Mouse (Mus musculus): Measurements from ENCODE around the gene Rheb. TPM values are rescaled to one million over a fixed set of nuclear protein-coding genes. Genes with fewer than 3 reads are reported as not detected.

The Rheb gene
- polyA plus RNA-seq, 1 experiment from 2014 or later = 156 TPM

- Histone ChIP-seq H3K27me3 (ENCODE audit: insufficient read depth, poor library complexity, severe bottlenecking) (no peaks in the 10 kb centered on the region), H3K4me3 (no peak overlapping the region), H3K27ac (no peak overlapping the region), H3K9me3 (no peaks in the 10 kb centered on the region), H3K4me1 (replicated peaks) (no peaks in the 10 kb centered on the region), H3K36me3 (peaks cover 86% of the 10 kb centered on the region)
- 92% methylated on average over 8 of the region's 8 CpGs for WGBS
- DNase-seq (ENCODE audit: low spot score) = no peak
These were observed 37.8 kb downstream of the Rheb start for GRCm38 (mm10) chr5:24804661-24805060.

GRCm38 (mm10) chr5:24801841-24802624, 40.4 kb downstream of the Rheb start:
- Histone ChIP-seq H3K27ac (no peak overlapping the region), H3K4me1 (replicated peaks) (no peaks in the 10 kb centered on the region), H3K4me3 (no peak overlapping the region), H3K27me3 (ENCODE audit: insufficient read depth, poor library complexity, severe bottlenecking) (no peaks in the 10 kb centered on the region), H3K36me3 (peaks cover 62% of the 10 kb centered on the region), H3K9me3 (no peaks in the 10 kb centered on the region)
- no peak for DNase-seq (ENCODE audit: low spot score)
- WGBS = 77% methylated on average over 6 of the region's 6 CpGs

GRCm38 (mm10) chr5:24800416-24800815, 42.0 kb downstream of the Rheb start:
- no peak for DNase-seq (ENCODE audit: low spot score)
- no peaks in the 10 kb centered on the region for H3K4me1 ChIP-seq (replicated peaks)

GRCm38 (mm10) chr5:24798639-24799038, 43.8 kb downstream of the Rheb start:
- Histone ChIP-seq H3K4me3 (no peak overlapping the region), H3K4me1 (replicated peaks) (no peaks in the 10 kb centered on the region), H3K27me3 (ENCODE audit: insufficient read depth, poor library complexity, severe bottlenecking) (no peaks in the 10 kb centered on the region), H3K27ac (no peak overlapping the region), H3K36me3 (peaks cover 28% of the 10 kb centered on the region), H3K9me3 (no peaks in the 10 kb centered on the region)
- WGBS = 85% methylated on average over 10 of the region's 10 CpGs
- DNase-seq (ENCODE audit: low spot score) = no peak

More at GRCm38 (mm10) chr5:24800416-24800815, 42.0 kb downstream of the Rheb start:
- no peaks in the 10 kb centered on the region for H3K9me3 ChIP-seq
- H3K27me3 ChIP-seq (ENCODE audit: insufficient read depth, poor library complexity, severe bottlenecking) = no peaks in the 10 kb centered on the region
- H3K4me3 ChIP-seq = no peak overlapping the region
- H3K36me3 ChIP-seq = peaks cover 45% of the 10 kb centered on the region
- no peak overlapping the region for H3K27ac ChIP-seq

GRCm38 (mm10) chr5:24797858-24798257, 44.6 kb downstream of the Rheb start:
- WGBS = 64% methylated on average over 7 of the region's 7 CpGs
- no peaks in the 10 kb centered on the region for H3K4me1 ChIP-seq (replicated peaks)
- H3K27me3 ChIP-seq (ENCODE audit: insufficient read depth, poor library complexity, severe bottlenecking) = no peaks in the 10 kb centered on the region
- no peaks in the 10 kb centered on the region for H3K9me3 ChIP-seq
- no peak for DNase-seq (ENCODE audit: low spot score)
- no peak overlapping the region for H3K27ac ChIP-seq
- H3K36me3 ChIP-seq = peaks cover 20% of the 10 kb centered on the region
- no peak overlapping the region for H3K4me3 ChIP-seq

GRCm38 (mm10) chr5:24792961-24793360, 49.5 kb downstream of the Rheb start:
- Histone ChIP-seq H3K36me3 (no peaks in the 10 kb centered on the region), H3K27me3 (ENCODE audit: insufficient read depth, poor library complexity, severe bottlenecking) (no peaks in the 10 kb centered on the region), H3K4me1 (replicated peaks) (no peaks in the 10 kb centered on the region), H3K9me3 (no peaks in the 10 kb centered on the region), H3K27ac (no peak overlapping the region), H3K4me3 (no peak overlapping the region)
- DNase-seq (ENCODE audit: low spot score) = no peak
- 71% methylated on average over 7 of the region's 7 CpGs for WGBS

- Histone ChIP-seq H3K9me3 (peaks cover 5% of the 10 kb centered on the region; the same call in 1 of the 2 replicates), H3K4me1 (replicated peaks) (peaks cover 16% of the 10 kb centered on the region), H3K4me3 (no peak overlapping the region), H3K27me3 (ENCODE audit: insufficient read depth, poor library complexity, severe bottlenecking) (peaks cover 22% of the 10 kb centered on the region), H3K27ac (no peak overlapping the region), H3K36me3 (no peaks in the 10 kb centered on the region)
- DNase-seq (ENCODE audit: low spot score) = no peak
- 84% methylated on average over 4 of the region's 4 CpGs for WGBS
These were observed 59.5 kb downstream of the Rheb start for GRCm38 (mm10) chr5:24782957-24783356.

GRCm38 (mm10) chr5:24781048-24781447, 61.4 kb downstream of the Rheb start:
- peaks cover 17% of the 10 kb centered on the region for H3K4me1 ChIP-seq (replicated peaks)
- WGBS = 12% methylated on average over 5 of the region's 5 CpGs
- DNase-seq (ENCODE audit: low spot score) = no peak

GRCm38 (mm10) chr5:24779881-24780512, 62.4 kb downstream of the Rheb start:
- DNase-seq (ENCODE audit: low spot score) = peak; percentile 18
- Histone ChIP-seq H3K36me3 (no peaks in the 10 kb centered on the region), H3K9me3 (peaks cover 8% of the 10 kb centered on the region; the same call in 1 of the 2 replicates), H3K4me3 (no peak overlapping the region), H3K27me3 (ENCODE audit: insufficient read depth, poor library complexity, severe bottlenecking) (peaks cover 23% of the 10 kb centered on the region), H3K4me1 (replicated peaks) (peaks cover 17% of the 10 kb centered on the region), H3K27ac (no peak overlapping the region)
- WGBS = 44% methylated on average over 15 of the region's 15 CpGs

More at GRCm38 (mm10) chr5:24781048-24781447, 61.4 kb downstream of the Rheb start:
- Histone ChIP-seq H3K9me3 (peaks cover 5% of the 10 kb centered on the region; the same call in 1 of the 2 replicates), H3K27ac (no peak overlapping the region), H3K4me3 (no peak overlapping the region), H3K36me3 (no peaks in the 10 kb centered on the region), H3K27me3 (ENCODE audit: insufficient read depth, poor library complexity, severe bottlenecking) (peaks cover 23% of the 10 kb centered on the region)

- no peak for DNase-seq (ENCODE audit: low spot score)
- H3K27ac ChIP-seq = no peak overlapping the region
- no peaks in the 10 kb centered on the region for H3K36me3 ChIP-seq
- H3K4me3 ChIP-seq = no peak overlapping the region
- peaks cover 8% of the 10 kb centered on the region; the same call in 1 of the 2 replicates for H3K9me3 ChIP-seq
- H3K4me1 ChIP-seq (replicated peaks) = peaks cover 17% of the 10 kb centered on the region
- peaks cover 23% of the 10 kb centered on the region for H3K27me3 ChIP-seq (ENCODE audit: insufficient read depth, poor library complexity, severe bottlenecking)
These were observed 63.1 kb downstream of the Rheb start for GRCm38 (mm10) chr5:24779321-24779720.

GRCm38 (mm10) chr5:24778843-24779140, 63.6 kb downstream of the Rheb start:
- 36% methylated on average over 13 of the region's 13 CpGs for WGBS
- no peak for DNase-seq (ENCODE audit: low spot score)
- Histone ChIP-seq H3K4me1 (replicated peaks) (peaks cover 17% of the 10 kb centered on the region), H3K4me3 (peak overlapping the region; percentile 40), H3K27ac (peak overlapping the region; percentile 67; the same call in 1 of the 2 replicates), H3K9me3 (peaks cover 9% of the 10 kb centered on the region; the same call in 1 of the 2 replicates), H3K36me3 (no peaks in the 10 kb centered on the region), H3K27me3 (ENCODE audit: insufficient read depth, poor library complexity, severe bottlenecking) (peaks cover 23% of the 10 kb centered on the region)

- WGBS = 10% methylated on average over 17 of the region's 17 CpGs
- Histone ChIP-seq H3K4me3 (peak overlapping the region; percentile 40), H3K27ac (peak overlapping the region; percentile 67; the same call in 1 of the 2 replicates)
These were observed 64.2 kb downstream of the Rheb start for GRCm38 (mm10) chr5:24778082-24778842.

More at GRCm38 (mm10) chr5:24778082-24778842, 64.2 kb downstream of the Rheb start:
- peaks cover 17% of the 10 kb centered on the region for H3K4me1 ChIP-seq (replicated peaks)
- peak; percentile 44 for DNase-seq (ENCODE audit: low spot score)
- peaks cover 9% of the 10 kb centered on the region; the same call in 1 of the 2 replicates for H3K9me3 ChIP-seq
- H3K36me3 ChIP-seq = no peaks in the 10 kb centered on the region
- H3K27me3 ChIP-seq (ENCODE audit: insufficient read depth, poor library complexity, severe bottlenecking) = peaks cover 23% of the 10 kb centered on the region
